Mouse (Mus musculus) olfactory bulb, adult 2 months (tissue): ENCODE measurements around the gene Nceh1.

Source experiments
- CTCF ChIP-seq: fragments of 200-500 bp; IDR thresholded peaks from 2 replicates; pipeline ENCODE4 v1.5.1; 2012; ENCODE audit warnings: low read depth, mild to moderate bottlenecking, low read length, moderate library complexity; ENCODE audit not compliant: insufficient read depth
- POLR2A ChIP-seq: fragments of 200-500 bp; IDR thresholded peaks from 2 replicates; pipeline ENCODE4 v1.6.1; 2012; ENCODE audit warnings: mild to moderate bottlenecking, low read depth, low read length, moderate library complexity; ENCODE audit not compliant: insufficient read depth

GRCm38 (mm10) chr3:27246166-27246565, 63.4 kb downstream of the Nceh1 start:
- TF ChIP-seq CTCF (no peak), POLR2A (no peak)
